Mouse (Mus musculus) layer of hippocampus, adult 11-12 months (tissue): ENCODE data around the gene Tubb3.
"Not testable (repeated sequence)": the region's sequence is repeated elsewhere in the genome, so short reads cannot be mapped to it uniquely, and the experiment has no call there.

Source experiments
- DNase-seq: peaks from one replicate; pipeline ENCODE4 v3.0.0; 2022; ENCODE audit warnings: low spot score

The Tubb3 gene

DNA sequence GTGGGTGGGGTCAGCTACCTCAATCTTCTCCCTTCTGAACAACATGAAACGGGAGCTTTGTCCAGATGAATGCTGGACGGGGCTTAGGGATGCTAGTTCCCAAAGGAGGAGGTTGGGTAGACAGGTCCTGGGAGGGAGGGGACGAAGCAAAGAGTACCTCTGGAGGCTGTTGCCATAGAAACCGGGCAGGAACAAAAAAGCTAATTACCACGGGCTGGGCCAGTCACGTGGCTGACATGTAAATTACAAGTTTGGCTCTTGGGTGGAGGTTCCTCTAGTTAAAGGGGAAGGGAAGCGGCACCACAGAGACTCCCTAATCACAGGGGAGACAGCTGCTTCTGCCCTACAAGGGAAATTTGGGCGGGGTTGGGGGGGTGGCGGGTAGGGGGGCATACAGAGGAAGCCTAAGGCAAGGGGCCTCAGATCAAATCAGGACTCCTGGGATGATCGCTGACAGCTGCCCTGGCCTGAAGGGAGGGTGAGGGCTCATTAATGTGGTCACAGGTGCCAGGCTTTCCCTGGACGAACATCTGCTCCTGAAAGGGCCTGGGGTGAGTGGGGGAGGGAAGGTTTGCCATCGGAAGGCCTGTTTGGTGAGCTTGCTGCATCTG, 1.4 kb downstream of the Tubb3 start:
- DNase-seq = peak; percentile 80

DNA sequence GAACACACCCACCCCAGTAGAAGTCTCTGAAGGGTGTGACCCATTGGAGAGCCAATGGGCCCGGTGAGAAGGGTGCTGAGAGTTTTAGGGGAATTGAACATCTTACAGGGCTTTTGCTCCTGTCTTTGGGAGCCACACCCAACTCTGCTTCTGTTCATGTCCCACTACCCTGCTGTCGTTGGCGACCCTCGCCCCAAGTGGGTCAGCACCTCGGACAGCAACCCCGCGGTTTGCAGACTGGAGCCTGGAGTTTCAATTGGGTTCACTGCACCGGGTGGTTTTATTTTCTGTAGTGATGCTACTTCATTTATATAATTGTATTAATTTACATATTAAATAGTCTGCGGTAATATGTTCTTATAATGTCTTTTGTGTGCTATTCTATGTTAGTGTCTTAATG, 3.0 kb downstream of the Tubb3 start:
- DNase-seq = no peak

DNA sequence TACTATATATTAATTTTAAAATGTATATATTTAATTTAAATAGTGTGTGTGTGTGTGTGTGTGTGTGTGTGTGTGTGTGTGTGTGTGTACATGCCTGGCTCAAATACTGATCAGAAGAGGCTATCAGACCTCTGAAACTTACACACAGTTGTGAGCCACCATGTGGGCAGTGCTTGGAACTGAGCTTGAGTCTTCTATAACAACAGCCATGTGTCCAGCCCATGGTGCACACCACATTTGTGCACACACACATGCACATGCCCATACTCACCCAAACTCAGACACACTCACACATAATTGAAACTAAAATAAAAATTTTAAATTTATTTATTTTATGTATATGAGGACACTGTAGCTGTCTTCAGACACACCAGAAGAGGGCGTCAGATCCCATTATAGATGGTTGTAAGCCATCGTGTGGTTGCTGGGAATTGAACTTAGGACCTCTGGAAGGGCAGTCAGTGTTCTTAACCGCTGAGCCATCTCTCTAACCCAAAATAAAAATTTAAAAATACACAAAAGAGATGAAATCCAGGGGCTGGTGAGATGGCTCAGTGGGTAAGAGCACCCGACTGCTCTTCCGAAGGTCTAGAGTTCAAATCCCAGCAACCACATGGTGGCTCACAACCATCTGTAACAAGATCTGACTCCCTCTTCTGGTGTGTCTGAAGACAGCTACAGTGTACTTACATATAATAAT, 3.9 kb downstream of the Tubb3 start:
- DNase-seq = not testable (repeated sequence)

DNA sequence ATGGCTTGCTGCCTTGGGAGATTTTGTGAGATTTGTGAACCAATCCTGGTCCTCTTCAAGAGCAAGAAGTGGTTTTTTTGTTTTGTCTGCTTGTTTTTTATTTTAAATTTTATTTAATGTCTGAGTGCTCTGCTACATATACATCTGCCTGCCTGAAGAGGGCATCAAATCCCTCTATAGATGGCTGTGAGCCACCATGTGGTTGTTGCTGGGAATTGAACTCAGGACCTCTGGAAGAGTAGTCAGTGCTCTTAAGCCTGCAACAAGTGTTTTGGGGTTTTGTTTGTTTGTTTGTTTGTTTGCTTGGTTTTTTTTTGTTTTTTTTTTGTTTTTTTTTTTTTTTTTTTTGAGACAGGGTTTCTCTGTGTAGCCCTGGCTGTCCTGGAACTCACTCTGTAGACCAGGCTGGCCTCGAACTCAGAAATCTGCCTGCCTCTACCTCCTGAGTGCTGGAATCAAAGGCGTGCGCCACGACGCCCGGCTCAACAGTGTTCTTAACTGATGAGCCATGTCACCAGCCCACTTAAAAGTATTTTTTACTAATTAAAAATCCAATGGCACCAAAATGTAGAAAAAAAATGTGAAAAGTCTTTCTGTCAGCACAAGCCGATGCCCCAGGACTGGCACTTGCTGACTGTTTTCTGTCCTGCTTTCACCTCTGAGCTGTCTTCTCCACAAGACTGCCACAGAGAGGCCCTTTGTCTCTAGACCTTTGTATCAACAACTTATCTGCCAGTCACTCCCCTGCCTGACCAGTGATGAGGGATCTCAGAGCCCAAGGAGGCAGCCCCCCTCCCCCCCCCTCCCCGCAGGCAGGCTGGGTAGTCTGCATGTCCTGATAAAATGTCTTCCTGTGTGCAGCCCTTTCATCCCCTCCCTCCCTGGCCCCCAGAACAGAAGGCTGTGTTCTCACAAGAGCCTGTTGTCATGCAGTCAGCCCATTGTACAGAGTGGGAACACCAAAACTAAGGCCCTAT, 5.0 kb downstream of the Tubb3 start:
- no peak for DNase-seq

DNA sequence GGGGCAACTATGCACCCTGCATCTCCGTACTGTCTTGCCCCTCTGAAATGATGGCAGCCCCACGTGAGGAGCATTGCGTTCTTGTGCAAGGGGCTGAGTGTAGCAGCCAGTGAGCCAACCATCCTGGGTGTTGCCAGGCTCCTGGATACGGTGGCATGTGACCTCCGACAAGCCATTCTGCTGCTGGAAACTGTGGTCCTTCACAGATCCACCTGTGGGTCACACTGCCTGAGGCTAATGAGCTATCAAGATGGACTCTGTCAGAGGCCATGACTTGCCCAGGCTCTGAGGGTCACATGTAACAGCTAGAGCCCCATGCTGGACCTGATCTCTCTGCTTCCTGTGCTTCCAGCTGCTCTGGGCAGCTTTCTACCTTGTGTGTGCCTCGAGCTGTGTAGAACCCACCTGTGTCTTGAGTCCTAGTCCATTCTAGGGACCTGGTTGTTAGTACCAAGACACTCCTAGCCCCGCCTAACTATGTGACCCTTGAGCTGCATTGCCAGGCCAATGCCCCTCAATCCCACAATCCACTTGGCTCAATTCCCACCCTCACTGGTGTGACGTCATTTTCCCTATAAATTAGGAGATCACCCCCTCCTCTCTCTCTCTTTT, 5.8 kb downstream of the Tubb3 start:
- no peak for DNase-seq

DNA sequence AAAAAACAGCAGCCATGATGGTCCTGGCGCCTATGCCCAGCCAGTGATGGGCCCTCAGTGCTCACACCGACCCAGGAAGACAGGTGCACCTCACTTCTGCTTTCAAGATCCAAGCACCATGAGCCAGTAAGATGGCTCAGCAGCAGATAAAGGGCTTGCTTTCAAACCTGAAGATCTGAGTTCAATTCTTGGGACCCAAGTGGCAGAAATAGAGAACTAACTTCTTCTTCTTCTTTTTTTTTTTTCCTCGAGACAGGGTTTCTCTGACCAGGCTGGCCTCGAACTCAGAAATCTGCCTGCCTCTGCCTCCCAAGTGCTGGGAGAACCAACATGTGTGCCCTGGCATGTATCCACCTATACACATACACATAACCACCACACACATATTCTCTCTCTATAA, 8.5 kb downstream of the Tubb3 start:
- no peak for DNase-seq

DNA sequence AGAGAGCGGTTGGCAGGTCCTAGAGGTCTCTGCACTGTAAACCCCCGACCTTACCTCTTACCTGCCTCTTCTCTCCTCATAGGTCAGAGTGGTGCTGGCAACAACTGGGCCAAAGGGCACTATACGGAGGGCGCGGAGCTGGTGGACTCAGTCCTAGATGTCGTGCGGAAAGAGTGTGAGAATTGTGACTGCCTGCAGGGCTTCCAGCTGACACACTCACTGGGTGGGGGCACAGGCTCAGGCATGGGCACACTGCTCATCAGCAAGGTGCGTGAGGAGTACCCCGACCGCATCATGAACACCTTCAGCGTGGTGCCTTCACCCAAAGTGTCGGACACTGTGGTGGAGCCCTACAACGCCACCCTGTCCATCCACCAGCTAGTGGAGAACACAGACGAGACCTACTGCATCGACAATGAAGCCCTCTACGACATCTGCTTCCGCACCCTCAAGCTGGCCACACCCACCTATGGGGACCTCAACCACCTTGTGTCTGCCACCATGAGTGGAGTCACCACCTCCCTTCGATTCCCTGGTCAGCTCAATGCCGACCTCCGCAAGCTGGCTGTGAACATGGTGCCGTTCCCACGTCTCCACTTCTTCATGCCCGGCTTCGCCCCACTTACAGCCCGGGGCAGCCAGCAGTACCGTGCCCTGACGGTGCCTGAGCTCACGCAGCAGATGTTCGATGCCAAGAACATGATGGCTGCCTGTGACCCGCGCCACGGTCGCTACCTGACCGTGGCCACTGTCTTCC, 9.5 kb downstream of the Tubb3 start:
- DNase-seq = no peak

DNA sequence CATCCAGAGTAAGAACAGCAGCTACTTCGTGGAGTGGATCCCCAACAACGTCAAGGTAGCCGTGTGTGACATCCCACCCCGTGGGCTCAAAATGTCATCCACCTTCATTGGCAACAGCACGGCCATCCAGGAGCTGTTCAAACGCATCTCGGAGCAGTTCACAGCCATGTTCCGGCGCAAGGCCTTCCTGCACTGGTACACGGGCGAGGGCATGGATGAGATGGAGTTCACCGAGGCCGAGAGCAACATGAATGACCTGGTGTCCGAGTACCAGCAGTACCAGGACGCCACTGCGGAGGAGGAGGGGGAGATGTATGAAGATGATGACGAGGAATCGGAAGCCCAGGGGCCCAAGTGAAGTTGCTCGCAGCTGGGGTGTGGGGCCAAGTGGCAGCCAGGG, 10.1 kb downstream of the Tubb3 start:
- no peak for DNase-seq

DNA sequence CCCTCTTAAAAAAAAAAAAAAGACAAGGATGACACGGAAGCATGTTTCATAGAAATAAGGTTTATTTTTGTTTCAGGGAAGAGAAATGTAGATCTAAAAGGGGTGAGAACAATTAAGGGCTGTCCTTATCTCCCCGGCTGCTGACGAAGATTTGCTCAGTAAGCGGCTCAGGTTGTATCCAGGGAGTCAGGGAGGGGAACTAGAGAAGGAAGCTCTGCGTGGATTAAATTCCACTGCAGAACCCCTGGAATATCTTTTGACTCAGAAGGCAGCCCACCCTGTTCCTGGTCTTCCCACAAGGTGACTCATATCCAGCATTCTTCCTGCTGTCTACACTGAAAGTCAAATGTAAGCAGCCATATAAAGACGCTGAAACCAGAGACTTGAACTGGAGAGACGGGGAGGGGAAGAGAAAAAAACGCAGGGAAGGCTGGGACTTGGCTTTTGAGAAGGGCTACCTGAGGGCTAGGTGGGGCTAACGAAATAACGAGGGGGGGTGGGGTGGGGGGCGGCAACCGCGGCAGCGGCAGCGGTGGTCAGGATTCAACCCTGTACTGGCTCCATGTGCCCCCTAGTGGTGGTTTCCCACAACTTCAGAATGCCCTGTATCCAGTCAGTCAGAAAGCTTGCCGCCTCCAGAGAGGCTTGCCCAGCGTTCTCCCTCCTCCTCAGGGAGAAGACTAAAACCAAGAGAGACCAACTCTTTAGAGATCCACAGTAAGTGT, 11.0 kb downstream of the Tubb3 start:
- peak; percentile 82 for DNase-seq

DNA sequence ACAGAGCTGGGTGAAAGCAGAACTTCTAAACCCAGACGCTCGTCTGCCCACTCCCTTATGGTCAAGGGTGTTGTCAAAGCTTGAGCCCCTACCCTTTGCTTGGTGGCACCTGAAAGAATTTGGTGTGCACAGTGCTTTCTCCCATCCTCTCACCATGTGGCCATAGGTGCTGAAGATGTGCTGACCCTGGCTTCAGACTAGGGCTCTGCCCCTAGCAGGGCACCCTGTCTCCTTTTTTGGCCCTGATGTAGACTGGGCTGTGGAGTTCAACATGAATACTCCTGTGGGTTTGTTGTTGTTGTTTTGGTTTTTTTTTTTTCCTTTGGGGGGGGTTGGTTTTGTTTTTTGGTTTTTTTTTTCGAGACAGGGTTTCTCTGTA, 11.5 kb downstream of the Tubb3 start:
- DNase-seq = no peak

DNA sequence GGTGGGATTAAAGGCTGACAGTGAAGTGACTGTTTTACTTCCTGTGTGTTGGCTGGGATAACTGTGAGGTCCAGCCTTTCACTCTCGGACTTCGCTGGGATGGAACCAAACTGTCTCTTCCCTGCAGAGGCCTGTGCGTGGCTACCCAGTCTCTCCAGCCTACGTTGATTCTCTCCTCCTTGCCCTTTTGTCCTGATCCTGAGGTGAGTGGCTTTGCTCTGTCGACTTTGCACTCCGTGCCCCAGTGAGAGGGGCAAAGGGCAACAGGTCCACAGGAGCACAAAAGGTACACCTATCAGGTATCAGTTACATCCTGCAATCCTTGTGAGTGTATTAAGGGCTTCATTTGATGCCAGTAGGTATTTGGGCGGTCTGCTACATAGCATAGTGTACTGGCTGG, 12.2 kb downstream of the Tubb3 start, which contains the start of gene Def8:
TSS of gene Def8 (plus strand) at position 87 of the 400 bp plus-strand sequence.
- no peak for DNase-seq

DNA sequence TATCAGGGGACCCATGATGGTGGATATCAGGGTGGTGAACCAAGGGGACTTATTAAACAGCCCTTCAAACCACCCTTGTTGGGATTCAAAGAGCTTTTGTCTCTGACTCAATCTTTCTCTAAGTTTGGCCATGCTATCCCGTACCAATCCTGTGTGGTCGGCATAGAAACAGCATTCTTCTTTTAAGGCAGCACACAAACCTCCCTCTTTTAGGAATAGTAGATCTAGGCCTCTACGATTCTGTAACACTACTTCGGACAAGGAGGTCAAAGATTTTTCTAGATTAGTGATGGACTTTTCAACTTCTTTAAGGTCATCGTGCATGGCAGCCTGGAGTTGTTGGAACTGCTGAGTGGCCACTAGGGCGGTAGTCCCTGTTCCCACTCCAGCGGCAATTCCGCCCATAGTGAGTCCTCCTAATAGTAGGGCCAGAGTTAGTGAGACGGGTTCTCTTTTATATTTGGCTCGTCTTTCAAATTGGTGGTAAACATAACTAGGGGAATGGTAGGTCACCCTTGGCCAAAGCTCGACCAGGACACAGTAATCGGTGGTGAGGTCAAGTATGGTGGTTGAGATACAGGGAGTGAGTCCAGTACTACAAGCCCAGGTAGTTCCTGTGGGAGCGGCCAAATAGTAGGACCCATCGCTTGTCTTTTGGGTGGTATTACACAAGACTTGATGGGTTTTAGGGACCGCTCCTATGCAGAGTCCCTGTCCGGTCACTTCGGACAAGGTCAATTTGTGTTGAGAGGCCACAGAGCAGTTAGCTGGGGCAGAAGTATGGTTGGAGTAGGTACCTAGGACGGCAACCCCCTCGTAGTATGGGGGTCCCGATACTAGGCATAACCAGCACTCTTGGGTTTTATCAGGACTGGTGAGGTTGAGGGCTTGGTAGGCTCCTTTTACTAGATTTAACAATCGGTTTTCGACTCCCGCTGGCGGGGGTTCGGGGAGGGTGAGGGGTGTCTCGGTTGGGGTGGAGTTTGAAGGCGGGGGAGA, 15.6 kb downstream of the Tubb3 start:
- no peak for DNase-seq

DNA sequence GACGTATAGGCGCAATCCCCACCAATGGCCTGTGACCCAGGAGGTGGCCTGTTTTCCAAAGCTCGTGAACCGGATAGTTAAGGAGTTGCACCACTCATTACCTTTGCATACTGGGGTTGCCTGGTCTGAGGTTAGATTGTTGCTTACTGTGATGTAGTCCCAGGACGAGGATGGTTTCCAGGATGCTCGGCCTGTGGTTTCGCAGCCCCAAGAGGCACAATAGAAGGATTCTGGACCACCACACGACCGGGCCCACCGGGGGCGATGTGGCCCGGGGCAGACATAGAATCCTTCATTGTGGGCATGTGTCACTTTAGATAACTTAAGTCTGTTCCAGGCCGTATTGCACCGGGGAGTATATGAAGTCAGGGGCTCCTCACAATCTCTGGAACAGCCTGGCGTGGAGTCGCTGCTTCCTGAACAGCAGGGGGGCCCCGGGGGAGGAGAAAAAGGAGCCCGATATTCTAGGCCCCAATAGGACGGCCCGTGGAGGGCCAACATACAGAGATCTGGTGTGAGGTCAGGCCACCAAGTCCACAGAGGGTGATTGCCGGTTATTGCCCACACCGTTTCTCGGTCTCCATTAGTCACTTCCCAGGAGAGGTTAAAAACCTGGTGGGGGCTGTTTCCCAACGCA, 16.5 kb downstream of the Tubb3 start:
- DNase-seq = no peak

DNA sequence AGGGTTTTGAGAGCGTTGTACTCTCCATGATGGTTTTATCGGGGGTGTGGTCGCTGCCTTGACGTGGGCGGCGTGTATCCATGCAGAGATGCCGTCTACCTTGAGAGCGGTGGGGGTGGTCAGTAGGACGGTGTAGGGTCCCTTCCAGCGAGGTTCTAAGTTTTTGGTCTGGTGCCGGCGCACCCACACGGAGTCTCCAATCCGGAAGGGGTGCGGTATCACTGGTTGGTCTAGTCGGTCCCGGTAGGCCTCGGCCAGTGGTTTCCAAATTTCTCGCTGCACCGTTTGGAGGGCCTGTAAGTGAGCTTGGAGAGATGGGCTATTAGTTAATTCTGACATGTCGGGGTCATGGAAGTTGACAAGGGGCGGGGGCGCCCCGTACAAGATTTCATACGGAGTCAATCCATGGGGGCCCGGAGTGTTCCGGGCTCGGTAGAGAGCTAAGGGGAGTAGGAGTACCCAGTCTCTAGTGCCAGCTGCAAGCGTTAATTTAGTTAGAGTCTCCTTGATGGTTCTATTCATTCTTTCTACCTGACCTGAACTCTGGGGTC, 17.2 kb downstream of the Tubb3 start:
- DNase-seq = no peak

DNA sequence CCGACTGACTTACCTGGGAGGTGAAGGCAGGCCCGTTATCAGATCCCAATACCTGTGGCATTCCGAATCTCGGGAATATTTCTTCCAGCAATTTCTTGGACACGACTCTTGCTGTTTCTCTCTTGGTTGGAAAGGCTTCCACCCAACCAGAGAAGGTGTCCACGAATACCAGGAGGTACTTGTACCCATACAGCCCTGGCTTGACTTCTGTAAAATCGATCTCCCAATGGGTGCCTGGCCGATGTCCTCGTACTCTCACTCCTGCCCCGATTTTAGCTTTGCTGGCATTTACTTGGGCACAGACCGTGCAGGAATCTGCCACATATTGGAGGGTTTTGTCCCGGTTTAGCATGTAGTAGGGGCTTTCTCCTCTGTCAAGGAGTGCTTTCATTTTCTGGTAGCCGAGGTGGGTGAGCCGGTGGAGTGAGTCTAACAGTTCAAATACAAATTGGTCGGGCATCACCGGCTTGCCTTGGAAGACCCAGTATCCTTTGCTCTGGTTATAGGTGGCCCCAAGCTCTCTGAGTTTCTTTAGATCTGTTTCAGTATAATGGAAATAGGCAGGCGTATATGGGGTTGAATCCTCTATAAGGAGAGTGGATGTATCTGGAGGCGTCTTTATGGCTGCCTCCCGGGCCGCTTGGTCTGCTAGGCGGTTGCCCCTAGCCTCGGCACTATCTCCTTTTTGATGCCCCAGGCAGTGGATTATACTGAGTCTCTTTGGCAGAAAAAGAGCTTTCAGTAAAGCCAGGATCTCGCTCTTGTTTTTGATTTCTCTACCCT, 17.9 kb downstream of the Tubb3 start:
- no peak for DNase-seq

DNA sequence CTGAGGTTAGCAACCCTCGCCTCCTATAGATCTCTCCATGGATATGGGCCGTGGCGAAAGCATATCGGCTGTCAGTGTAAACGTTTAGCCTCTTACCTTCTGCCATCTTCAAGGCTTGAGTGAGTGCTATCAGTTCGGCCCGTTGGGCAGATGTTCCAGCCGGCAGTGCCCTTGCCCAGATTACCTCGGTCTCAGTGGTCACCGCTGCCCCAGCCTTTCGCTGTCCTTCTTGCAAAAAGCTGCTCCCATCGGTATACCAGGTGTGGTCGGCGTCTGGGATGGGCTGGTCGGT, 18.4 kb downstream of the Tubb3 start:
- DNase-seq = not testable (repeated sequence)

DNA sequence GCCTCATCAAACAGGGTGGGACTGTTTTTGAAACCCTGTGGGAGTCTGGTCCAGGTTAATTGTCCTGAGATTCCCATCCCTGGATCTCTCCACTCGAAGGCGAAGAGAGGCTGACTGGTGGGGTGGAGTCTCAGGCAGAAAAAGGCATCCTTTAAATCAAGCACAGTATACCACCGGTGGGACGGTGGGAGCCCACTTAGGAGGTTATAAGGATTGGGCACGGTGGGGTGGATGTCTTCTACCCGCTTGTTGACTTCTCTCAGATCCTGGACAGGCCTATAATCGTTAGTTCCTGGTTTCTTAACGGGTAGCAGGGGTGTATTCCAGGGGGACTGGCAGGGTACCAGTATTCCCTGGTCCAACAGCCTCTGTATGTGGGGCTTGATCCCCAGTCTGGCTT, 19.7 kb downstream of the Tubb3 start:
- DNase-seq = not testable (repeated sequence)

DNA sequence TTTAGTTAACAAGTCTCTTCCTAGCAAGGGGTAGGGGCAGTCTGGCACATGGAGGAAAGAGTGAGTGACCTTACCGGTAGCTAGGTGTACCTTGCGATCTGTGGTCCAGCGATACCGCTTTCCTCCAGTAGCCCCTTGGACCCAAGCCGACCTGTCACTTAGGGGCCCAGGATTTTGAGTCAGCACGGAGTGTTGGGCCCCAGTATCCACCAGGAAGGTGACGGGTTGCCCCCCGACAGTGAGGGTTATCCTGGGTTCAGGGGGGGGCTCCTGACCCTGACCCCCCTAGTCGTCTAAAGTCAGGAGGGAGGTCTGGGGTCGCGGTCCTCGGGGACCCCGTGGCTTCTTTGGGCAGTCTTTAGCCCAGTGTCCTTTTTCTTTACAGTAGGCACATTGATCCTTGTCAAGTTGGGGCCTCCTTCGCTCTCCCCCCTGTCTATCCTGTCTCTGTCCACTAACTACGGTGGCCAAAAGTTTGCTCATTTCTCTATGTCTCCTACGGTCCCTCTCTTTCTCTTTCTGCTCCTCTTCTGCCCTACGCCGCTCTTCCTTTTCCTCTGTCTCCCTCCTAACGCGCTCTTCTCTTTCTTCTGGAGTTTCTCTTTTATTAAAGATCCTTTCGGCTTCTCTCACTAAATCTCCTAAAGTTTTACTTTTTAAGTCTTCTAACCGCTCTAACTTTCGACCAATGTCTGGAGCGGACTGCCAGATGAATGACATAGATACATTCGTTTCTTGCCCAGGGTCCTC, 20.6 kb downstream of the Tubb3 start:
- no peak for DNase-seq
